Mouse (Mus musculus) frontal cortex, postnatal 10 days (tissue): ENCODE results near the gene Echdc3.
A peak's percentile ranks its signal among the peaks of the same experiment; 100 is the strongest.

Experiments used
- DNase-seq, 2 experiments: peaks; one replicate each; pipeline ENCODE4 v3.0.0; 2022; ENCODE audit warnings: low spot score in 2 of 2, mixed read lengths in 1 of 2

Gene Echdc3

DNA sequence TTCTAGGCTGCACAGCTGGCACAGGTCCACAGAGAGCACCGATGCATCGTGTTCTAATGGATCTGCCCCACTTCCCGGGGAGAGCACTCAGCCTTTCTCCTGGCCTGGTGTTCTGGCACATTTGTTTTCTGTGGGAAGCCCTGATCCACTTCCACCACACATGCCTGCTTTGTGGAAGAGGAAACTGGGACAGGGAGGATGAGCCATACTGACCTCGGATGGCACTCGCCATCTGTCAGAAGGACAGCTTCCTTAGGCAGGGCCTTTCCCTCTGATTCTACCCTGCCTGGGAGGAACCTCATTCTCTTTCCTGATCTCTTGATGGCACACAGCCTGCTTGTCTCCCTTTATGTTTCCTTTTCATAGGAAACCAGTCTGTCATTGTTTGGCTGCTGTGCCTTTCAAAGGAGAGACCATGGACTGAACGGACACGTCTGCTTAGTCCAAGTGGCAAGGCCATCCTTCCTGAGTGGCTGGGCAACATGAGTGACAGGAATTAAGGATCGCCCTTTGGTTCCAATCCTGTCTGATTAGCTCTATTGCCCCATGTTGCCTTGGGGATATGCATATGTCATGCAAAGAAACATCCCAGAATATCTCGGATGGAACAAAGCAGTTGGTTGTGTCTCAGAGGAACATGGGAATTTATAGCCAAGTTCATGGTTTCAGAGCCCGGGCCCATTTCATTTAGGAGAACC is 13.7 kb upstream of the Echdc3 start:
- DNase-seq, result no peak

DNA sequence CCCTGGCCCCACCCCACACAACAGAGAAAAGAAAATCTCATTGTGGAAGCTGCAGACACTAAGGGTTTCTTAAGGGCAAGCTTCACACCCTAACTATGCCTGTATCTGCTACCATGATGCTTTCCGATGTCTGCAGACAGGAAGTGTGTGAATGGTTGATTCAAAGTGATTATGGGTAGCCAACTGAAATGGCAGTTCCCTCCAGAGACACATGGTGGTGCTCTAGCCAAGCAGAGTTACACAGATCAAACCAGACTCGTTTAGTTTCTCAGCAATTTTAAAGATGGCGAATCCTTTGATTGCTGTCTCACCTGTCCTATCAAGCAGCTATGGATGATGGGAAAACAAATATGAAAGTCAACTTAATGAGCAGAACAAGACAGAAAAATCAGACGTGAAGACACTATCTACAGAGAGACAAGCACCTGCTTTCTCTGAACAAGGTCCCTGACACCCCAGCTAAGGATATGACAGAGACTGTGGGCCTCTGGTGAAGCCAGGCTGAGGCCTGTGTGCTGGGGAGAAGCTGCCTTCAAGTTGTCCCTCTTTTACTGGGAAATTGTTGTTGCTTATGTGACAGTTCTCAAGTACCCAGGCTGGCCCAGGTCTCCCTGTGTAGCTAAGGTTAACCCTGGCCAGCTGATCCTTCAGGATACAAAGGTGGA is 7.4 kb upstream of the Echdc3 start:
- peak; percentile 36 to 74 for DNase-seq

DNA sequence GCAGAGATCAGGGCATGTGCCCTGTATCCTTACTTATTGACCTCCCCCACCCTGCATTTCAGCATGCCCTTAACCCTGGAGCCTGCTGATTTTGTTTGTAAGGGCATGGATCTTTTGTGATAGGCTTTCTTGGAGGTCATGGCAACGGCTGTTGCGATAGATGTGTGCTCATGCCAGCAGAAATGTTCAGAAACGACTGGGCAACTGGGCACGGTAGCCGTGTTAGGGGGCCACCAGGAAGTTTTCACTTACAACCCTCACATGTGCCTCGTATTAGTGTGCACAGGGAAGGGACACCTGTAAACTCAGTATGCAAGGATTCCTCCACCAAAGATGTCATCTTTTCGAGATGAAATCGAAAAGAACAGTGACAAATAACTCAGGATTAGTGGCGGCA is 508 bp downstream of the Echdc3 start:
- no peak for DNase-seq

DNA sequence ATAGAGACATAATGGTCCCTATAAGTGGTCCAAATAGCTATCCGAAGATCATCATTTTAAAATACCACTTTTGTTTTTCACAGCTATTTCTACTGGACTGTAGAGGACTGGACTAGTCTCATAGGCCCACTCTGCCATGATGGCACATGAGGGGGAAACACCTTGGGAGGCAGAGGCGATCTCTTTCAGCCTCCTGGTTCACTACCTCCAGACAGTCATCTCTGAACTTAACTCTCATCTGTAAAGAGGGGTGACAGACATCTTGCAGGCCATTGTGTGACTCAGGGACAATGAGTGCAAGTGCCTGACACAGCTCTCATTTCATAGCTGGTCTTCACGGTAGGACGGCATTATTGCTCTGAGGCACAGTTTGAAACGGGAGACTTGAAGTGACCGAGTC is 2.0 kb downstream of the Echdc3 start:
- no peak for DNase-seq

DNA sequence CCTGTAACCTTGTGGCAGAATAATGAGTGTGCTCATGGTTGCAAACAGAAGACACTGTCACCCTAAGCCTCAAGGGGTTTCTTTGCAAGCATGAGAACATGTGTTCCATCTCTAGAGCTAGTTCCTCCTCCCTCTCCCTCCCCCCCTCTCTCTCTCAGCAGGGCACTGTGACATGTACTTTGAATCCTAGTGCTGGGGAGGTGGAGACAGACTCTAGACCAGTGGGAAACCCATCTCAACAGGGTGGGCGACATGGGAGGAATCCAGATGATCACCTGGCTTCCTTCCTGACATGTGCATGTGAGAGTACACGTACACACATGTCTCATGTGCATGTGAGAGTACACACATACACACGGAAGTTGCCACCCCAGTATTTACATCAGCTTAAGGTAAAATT is 3.1 kb downstream of the Echdc3 start:
- no peak for DNase-seq

DNA sequence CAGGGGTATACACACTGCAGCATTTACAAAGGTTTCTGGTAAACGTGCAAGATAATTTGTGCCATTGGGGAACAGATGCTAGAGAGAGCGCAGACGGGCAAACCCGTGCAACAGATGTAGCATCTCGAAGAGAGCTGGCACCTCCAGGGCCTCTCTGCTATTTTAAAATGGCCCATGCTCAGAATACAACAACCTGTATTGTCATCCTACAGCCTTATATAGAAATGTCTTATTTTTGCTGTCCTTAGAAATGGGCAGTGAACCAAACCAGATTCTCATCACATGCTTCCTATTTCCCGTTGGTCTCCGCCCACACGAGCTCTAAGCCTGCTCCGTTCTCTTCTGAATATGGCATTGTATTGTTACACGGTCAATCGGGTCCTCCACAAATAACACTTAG is 3.7 kb downstream of the Echdc3 start:
- DNase-seq, result peak in 1 of 2 experiments; percentile 26

DNA sequence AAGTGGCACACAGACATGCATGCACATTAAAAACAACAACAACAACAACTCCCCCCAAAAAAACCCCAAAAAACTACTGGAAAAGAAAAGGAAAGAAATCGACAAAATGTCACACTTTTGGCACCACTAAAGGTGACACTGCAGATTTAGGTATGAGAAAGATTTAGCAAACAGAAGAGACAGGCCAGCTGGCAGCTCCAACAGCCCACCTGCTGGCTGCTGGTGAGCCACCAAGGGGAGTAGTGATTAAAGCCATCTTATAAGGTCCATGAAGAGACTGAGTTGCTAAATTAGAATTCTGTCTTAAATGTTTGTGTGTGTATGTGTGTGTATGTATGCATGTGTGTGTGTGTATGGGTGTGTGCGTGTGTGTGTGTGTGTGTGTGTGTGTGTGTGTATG is 5.1 kb downstream of the Echdc3 start:
- DNase-seq, result no peak

DNA sequence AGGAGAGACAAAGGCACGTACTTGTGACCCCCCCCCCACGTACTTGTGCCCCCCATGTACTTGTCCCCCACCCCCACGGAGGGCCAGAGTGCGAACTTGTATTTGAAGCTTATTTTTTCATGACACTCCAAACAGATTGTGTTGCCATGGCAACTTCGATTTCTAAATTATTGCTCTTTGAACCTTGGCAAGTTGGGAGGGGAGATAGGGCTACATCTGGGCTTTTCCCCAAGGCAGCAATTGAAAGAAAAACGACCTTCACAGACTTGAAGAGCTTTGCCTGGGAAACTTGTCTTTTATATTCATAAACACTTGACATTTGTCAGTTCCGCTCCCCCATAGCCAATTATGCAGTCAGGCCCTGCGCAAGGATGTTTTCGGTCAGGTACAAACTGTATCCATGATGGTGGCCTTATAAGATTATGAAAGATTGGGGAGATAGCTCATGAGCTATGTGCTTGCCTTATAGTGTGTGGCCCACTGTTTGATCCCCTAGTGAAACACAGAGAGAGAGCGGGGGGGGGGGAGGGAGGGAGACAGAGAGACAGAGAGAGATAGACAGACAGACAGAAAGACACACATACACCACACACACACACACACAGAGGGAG is 16.4 kb downstream of the Echdc3 start:
- DNase-seq, result no peak

DNA sequence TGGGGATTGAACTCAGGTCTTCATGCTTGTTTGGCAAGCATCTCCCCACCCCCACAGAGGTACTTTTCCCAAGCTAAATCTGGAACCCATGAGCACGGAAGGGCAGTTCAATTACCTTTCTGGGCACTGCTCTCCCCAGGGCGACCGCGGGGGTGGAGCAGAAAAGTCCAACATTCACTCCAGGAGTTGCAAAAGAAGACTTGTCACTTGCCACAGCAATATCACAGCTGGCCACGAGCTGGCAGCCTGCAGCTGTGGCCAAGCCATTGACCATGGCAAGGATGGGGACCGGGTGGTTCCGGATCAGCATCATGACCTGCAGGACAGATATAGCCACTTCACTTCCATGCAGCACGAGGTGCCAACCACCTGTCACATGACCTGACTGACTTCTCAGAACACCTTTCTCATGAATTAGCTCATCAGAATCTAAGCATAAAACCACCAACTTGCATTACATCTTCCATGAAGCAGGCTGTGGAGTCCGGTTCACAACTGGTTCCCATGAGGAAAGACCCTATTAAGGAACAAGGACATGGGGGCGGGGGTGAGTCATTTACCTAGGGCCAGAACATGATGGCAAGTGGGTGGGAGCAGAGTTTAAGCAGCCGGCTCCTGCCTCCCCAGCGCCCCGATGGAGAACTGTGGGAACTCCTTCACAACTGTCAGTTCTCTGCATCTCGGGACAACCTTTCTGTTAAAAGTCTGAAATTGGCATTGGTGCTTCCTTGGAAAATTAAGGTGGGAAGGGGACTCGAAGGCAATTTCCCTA is 17.2 kb downstream of the Echdc3 start:
- DNase-seq, result no peak

DNA sequence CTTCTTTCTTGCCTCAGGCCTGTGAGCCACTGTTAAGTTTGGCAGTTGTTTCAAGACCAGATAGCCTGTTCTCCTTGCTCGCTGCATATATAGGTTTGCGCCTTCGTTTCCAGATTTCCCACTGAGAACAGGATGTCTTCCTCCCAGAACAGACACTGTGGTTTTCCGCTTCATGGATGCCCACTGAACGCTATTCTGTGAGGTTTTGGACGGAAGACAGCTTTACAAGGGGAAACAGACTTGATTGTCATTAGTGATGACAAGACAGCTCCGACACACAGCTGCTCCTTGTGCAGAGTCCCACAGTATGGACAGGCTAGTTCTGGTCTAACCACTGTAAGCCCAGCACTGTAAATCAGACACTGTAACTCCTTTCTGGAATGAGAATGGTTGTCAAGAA is 18.3 kb downstream of the Echdc3 start:
- no peak for DNase-seq

DNA sequence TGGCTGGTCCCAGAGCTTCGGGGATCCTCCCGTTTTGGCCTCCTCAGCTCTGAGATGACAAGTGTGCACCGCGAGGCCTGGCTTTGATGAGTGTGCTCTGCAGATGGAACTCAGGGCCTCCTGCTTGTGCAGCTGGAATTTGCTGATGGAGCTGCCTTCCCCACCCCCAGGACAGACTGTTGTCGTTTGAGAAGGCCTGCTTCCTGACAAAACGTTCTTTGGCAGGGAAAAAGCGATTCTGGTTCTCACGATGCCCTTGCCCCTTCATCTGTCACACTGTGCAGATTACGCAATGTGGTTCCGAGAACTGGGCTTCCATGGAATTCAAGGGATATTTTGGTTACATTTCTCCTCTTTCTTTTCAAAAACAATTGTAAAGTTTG is 19.3 kb downstream of the Echdc3 start:
- DNase-seq, result no peak

DNA sequence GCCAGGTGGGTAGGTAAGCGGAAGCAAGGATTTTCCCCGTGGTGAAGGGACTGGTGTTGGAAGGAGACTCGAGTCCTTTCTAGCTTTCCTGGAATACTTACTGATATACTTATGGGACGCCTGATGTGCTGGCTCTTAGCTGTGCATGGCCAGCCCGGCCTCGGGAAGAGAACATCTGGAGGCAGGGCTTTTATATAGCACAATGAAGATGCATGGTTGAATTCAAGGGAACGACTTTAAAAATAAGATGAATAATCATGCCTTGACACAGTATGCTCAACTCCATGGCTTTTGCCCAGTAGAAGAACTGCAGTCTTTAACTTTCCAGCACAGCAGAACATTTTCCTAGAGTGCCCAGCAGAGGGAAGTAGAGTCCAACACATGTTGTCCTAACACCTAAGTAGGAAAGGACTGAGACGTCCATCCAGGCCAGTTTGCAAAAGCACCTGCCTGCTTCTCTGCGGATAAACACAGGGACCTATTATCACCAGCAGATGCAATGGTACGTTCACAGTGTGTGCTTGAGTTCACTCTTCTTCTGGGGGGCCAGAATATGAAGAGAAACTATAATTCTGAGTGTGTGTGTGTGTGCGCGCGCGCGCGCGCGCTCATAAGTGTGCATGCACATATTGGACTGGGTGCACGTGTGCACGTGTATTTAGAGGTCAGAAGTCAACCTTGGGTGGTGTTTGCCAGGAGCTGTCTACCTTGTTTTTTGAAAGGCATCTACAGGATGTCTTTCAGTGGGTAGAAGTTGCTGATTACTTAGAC is 19.8 kb downstream of the Echdc3 start:
- DNase-seq, result peak; percentile 54 to 61

DNA sequence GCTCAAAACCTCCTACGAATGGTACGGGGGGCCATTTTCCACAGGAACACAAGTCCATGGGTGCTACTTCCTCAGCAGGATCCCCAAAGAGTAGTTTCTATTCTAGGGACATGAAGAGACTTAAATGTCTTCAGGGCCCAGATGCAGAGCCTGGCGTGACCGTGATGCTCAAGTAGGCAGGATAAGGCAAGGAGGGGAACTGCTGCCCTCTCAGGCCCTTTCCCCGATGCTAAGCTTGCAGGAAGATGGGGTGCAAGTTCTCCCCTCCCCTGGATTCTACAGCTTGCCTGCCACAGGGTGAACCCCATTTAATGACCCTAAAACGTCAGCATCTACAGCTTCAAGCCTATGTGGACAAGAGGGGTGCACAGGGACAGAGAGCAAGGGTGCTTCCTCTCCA is 22.8 kb downstream of the Echdc3 start:
- no peak for DNase-seq

DNA sequence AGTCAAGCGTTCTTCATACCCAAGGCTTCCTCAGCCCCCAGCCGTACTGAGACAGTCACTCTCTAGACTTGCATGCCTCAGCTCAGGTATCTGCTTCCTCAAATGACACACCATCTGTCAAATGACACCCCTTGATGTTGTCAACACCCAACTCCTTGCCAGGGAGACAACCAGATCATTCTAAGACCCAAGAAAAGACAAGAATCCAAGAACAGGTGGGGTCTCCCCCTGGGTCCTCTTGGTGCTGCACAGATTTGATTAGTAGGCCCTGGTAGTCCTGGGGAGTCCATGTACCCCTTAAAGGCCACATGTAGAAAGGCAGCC is 23.2 kb downstream of the Echdc3 start:
- no peak for DNase-seq

DNA sequence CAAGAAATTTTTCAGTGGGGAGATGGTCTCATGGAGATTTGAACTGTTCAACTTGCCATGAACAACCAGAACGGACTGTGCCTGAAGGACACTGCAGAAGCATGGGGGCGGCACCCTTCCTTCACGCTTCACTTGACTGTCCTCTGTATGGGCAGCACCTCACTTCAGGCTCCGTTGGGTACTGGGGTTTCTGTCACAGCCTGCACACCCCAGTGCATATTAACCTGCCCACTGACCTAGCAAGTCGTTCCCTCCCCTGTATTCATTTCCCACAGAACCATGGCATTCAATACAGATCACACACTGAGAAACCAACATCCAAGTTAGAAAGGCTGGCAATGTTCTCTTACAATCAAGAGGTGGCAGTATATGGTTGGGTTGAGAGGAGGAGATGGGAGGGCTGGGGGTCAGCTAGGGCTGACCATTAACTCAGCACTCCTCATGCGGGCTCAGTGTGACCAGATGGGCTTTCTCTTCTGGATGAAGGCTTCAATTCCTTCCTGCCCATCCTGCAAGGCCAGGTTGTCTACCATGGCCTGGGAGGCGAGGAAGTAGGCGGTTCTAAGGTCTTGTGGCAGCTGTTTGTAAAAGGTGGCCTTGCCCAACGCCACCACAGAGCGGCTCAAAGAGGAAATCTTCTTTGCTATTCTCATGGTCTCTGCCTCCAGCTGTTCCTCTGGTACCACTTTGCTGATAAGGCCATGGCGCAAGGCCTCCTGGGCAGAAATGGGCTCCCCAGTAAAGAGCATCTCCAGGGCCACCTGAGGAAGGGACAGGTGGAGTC is 23.8 kb downstream of the Echdc3 start:
- DNase-seq, result no peak

DNA sequence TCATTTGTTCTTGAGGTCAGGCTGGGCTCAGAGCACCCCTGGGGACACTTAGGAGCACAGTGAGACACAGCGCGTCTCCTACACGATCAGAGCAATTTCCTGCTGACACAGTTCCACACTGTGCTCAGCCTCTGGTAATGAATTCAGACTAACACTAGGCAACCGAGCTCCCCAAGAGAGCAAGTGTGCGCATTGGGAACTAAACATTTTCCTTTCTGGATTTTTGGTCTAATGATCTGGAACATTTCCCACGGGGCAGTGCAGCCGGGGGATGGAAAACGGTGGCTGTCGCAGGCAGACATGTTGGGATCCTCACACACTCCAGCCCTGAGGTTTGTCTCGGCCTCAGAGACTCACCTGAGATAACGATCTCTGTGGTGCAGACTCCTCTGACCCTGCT is 25.4 kb downstream of the Echdc3 start:
- DNase-seq, result no peak

DNA sequence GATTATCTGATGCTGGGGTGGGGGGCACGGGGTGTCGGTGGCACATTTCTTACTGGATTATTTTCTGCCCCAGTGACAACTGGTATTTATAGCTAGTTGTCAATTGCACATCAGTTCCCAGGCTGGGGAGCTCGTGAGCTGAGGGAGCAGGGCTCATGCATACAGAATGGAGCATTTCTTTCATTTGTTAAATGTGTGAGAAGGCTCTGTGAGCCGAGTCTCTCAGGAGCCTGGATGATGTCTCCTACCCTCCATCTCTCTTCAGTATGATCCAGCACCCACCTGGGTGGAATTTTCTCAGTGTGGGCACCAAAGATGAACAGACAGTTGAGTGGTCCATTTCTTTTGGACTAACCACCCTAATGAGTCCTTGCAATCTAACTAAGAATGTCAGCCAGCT is 25.9 kb downstream of the Echdc3 start:
- no peak for DNase-seq

DNA sequence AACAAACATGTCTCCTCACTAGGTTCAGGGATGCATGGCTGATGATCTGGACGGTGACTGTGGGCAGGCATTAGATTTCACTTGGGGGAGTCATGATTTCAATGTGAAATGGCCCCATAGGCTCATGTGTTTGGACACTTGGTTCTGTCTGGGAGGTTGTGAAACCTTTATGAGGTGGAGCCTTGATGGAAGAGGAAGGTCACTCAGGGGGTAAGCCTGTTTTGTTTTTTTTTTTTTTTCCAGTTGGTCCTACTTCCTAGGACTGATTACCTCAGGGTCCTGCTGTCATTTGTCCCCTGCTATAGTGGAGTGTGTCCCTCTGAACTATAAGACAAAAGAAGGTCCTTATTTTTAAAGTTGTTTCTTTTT is 33.1 kb downstream of the Echdc3 start:
- DNase-seq, result no peak

DNA sequence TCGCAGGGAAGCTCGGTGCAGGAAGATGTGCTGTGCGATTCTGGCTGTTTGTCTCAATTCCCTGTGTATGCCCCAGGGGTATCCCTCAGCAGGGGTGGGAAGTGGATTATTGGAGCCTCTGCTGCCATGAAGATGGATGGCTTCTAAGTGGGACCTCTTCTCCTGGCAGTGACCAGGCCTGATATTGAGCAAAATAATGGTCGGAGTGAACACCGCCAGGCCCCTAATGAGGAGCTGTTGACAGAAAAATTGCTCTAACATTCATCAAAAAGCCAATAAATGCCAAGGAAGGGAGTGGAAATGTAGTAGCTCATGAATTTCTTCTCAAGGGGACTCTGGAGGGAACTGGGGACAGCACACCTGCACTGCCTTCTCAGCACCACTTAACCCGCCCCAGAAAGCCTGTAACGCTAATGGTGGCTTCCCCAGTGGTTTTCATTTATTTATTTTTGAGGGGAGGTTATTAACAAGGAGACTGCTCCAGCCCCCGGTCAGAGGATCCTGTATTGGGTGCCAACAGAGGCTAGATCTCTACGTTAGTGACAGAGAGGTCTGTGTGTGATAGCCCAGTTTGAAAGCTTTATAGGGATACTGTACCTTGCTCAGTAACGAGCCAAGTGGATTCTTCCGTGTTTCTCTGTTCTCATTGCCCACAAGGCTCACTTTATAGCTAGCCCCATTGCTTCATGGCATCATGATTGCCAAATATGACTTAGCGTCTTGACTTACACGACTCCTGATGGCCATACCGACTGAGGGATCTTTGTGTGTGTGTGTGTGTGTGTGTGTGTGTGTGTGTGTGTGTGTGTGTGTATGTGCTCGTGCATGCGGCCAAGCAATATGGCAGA is 33.7 kb downstream of the Echdc3 start:
- DNase-seq, result no peak

DNA sequence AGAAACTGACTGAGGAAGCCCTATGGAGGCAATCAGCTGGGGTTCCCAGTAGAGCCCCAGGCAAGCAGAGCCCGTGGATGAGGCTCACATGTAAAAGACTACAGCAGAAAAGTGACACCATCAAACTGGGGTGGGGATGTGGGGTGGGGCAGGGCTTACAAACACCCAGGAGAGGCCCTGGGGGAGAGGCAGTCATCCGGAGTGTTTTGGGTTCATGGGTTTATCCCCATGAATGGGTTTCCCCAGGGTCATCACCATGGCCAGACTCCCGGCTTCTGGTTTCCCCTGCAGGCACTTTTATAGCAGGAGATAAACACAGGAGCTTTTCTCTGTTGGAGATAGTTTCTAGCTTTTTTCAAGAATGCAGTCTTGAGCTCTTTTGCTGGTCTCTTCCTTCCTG is 39.8 kb downstream of the Echdc3 start:
- DNase-seq, result no peak
